Mouse (Mus musculus): ENCODE data around the gene Rbm28. TPM values are rescaled to one million over a fixed set of nuclear protein-coding genes. Genes with fewer than 3 reads are reported as not detected.

The Rbm28 gene
- total RNA-seq, 2 experiments from 2014 or later = 29.2 to 33.9 TPM

GRCm38 (mm10) chr6:29082776-29083354 lies 81.9 kb downstream of the Rbm28 start:
- no peak for ATAC-seq (ENCODE audit: poor library complexity, severe bottlenecking)

GRCm38 (mm10) chr6:29081826-29082363 lies 82.9 kb downstream of the Rbm28 start:
- no peak for ATAC-seq (ENCODE audit: poor library complexity, severe bottlenecking)

GRCm38 (mm10) chr6:29079291-29079690 lies 85.5 kb downstream of the Rbm28 start:
- no peak for ATAC-seq (ENCODE audit: poor library complexity, severe bottlenecking)

- ATAC-seq (ENCODE audit: poor library complexity, severe bottlenecking) = no peak
Measured at GRCm38 (mm10) chr6:29074133-29074469, 90.7 kb downstream of the Rbm28 start.

Other genes starting within 250 kb of the Rbm28 start
- gene Lep, start 104.8 kb downstream of the Rbm28 start, total RNA-seq (2015) = not detected in 2 replicates
- not detected in 2 replicates for gene Lep, start 104.8 kb downstream of the Rbm28 start, total RNA-seq (2017)
- gene Prrt4, start 14.6 kb upstream of the Rbm28 start, total RNA-seq (2015) = not detected in 2 replicates
- not detected in 2 replicates for gene Prrt4, start 14.6 kb upstream of the Rbm28 start, total RNA-seq (2017)
- 7.8 and 12.0 TPM in 2 replicates for gene Impdh1, start 51.4 kb upstream of the Rbm28 start, total RNA-seq (2015)
- gene Impdh1, start 51.4 kb upstream of the Rbm28 start, total RNA-seq (2017) = 9.0 and 11.6 TPM in 2 replicates
- 2.2 and 7.1 TPM in 2 replicates for gene Hilpda, start 107.5 kb upstream of the Rbm28 start, total RNA-seq (2015)
- 1.9 and 3.1 TPM in 2 replicates for gene Hilpda, start 107.5 kb upstream of the Rbm28 start, total RNA-seq (2017)
- not detected in 2 replicates for gene Fam71f2, start 114.6 kb upstream of the Rbm28 start, total RNA-seq (2015)
- gene Fam71f2, start 114.6 kb upstream of the Rbm28 start, total RNA-seq (2017) = not detected in 2 replicates
- not detected in 2 replicates for gene Fam71f1, start 154.1 kb upstream of the Rbm28 start, total RNA-seq (2015)
- not detected in 2 replicates for gene Fam71f1, start 154.1 kb upstream of the Rbm28 start, total RNA-seq (2017)
- 53.9 and 57.4 TPM in 2 replicates for gene Calu, start 183.1 kb upstream of the Rbm28 start, total RNA-seq (2015)
- gene Calu, start 183.1 kb upstream of the Rbm28 start, total RNA-seq (2017) = 123 and 142 TPM in 2 replicates
- not detected in 2 replicates for gene Opn1sw, start 223.5 kb upstream of the Rbm28 start, total RNA-seq (2015)
- not detected in 2 replicates for gene Opn1sw, start 223.5 kb upstream of the Rbm28 start, total RNA-seq (2017)
- 0.11 TPM in 1 of 2 replicates, not detected in the other for gene Ccdc136, start 231.3 kb upstream of the Rbm28 start, total RNA-seq (2015)
- 1.5 TPM in 1 of 2 replicates, not detected in the other for gene Ccdc136, start 231.3 kb upstream of the Rbm28 start, total RNA-seq (2017)